Mouse (Mus musculus) layer of hippocampus, postnatal 36 days (tissue): Measurements from ENCODE around the gene Slc38a5. TPM values are rescaled to one million over a fixed set of nuclear protein-coding genes. Genes with fewer than 3 reads are reported as not detected.

Experiments used
- DNase-seq, 2 experiments: peaks; one replicate each; pipeline ENCODE4 v3.0.0; 2022
- total RNA-seq, 2 experiments: library from RNA; stranded (reverse); gene quantifications; 2 replicates each; pipeline ENCODE4 v1.2.3; 2021

Slc38a5 gene
- 1 to 10 TPM; 7.7 to 9.6 TPM for total RNA-seq

DNA sequence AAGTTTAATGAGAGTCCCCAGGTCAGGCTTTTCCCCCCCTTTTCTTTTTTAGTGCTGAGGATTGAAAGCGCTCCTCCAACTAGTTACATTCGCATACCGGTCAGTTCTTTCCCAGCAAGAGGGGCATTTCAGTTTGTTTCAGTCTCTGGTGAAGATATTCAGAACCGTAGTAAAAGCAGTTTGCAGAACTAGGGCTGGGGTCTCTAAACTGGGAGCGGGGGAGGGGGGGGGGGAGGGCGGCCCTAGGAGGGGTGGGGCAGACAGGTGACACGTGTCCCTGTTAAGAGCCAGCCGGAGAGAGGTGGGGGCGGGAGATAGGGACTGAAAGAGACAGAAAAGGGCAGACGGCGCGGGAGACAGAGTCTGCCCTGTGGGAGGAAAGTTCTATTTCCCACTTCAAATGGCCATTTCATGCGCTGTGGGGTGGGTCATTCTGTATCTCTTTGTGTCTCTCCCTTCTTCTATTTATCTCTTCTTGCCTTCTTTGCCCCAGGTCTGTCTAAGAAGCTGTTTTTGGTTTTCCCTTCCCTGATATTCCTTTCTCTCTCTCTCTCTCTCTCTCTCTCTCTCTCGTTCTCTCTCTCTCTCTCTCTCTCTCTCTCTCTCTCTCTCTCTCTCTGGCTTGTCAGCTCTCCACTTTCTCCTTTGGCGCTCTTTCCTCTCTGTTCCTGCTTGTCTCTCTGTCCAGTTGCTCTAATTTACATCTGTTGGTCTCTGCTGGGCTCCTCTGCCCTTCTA, at the start of gene Slc38a5:
Slc38a5 (plus strand) TSS at position 51 of the 738 bp plus-strand sequence.
- no peak for DNase-seq

DNA sequence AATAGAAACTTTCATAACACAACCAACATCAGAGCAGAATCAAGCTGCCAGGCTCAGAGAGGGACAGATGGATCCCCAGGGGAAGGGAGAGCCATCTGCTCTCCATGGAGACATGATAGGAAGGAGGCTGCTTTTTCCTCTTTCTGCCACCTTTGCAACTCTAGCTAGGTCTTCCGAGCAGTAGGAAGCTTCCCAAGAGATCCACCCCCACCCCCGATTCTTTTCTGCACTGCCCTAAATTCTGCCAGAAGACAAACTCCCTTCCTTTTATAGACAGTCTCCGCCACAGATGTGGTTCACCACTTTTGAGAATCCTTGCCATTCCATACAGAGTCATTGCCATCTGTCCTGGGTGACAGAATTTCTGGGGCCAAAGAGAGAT, 48.6 kb upstream of the Slc38a5 start:
- peak; percentile 41 to 56 for DNase-seq

DNA sequence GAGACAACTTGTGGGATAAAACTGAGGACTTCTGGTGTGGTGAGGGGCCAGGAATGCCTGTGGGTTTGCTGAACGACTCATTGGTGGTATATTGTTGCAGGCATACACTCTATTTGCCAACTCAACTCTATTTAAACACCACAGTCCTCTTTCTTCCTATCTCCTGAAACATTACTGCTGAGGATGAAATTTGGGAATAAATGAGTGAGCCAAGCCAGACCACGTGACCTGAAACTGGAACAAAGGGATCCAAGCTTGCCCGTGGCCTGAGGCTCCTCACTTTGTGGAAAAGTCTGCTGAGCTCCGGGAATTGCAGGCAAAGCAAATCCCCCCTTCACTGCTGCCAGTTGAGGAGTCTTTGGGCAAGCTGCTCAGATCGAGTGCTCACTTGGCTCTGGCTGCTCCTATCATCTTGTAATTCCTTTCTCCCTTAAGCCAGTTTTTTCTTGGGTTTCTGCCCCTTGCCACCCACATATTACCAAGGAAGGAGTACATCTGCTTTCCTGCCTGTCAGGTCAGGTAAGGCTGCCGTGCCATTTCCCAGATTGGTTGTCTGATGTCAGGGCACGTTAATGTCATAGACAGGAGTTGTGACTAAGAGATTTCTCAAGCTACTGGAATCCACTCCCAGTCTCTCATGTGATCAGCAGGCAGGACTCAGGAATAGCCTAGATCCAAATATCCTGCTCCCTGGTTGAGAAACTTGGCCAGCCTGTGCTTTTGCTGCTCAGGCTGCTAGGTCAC, 48.1 kb upstream of the Slc38a5 start:
- peak in 1 of 2 experiments; percentile 15 for DNase-seq

GRCm38 (mm10) chrX:8223473-8223872, 47.5 kb upstream of the Slc38a5 start:
- no peak for DNase-seq

DNA sequence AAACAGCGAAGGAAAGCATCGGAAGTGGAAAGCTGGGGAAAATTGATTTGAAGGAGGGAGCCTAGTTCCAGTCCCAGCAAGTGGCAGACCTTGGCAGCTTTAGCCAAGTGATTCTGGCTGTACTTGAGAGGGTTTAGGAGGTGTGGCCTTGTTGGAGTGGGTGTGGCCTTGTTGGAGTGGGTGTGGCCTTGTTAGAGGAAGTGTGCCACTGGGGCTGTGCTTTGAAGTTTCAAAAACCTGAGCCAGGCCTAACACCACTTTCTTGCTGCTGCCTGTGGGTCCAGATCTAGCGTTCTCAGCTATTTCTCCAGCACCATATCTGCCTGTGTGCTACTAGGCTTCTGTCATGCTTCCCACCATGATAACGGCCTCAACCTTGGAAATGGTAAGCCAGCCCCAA, 40.7 kb upstream of the Slc38a5 start:
- no peak for DNase-seq

- DNase-seq: no peak
Measured at GRCm38 (mm10) chrX:8233602-8234001, 37.3 kb upstream of the Slc38a5 start.

GRCm38 (mm10) chrX:8236704-8237103, 34.2 kb upstream of the Slc38a5 start:
- no peak for DNase-seq

- no peak for DNase-seq
Measured at GRCm38 (mm10) chrX:8238804-8239395, 32.0 kb upstream of the Slc38a5 start.

GRCm38 (mm10) chrX:8247680-8248079, 23.3 kb upstream of the Slc38a5 start:
- no peak for DNase-seq

GRCm38 (mm10) chrX:8248542-8249120, 22.3 kb upstream of the Slc38a5 start:
- DNase-seq: no peak

DNA sequence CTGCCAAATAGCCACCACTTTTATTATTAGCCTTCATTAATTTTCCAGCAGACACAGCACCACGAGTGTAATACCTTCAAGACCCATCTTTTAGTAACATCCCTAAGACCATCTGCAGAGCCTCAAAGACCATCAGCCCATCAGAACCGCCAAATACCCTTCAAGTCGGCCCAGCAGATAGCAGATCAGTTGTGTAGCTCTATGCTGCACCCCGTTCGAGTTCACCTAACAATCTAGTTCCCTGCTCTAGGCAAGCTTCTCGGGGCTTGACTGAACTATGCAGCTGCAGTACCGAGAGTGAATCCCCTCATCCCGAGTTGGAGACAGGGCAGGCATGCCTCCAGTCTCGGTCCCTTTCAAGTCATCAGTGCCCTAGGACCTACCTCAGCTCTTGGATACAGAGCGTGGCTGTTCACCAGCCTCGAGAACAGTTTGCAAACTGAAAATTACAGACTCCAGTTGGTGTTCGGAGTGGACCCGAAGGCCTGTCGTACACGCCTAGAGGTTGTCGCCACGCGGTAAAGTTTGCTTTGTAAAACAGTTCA, 19.1 kb upstream of the Slc38a5 start:
- DNase-seq: no peak

DNA sequence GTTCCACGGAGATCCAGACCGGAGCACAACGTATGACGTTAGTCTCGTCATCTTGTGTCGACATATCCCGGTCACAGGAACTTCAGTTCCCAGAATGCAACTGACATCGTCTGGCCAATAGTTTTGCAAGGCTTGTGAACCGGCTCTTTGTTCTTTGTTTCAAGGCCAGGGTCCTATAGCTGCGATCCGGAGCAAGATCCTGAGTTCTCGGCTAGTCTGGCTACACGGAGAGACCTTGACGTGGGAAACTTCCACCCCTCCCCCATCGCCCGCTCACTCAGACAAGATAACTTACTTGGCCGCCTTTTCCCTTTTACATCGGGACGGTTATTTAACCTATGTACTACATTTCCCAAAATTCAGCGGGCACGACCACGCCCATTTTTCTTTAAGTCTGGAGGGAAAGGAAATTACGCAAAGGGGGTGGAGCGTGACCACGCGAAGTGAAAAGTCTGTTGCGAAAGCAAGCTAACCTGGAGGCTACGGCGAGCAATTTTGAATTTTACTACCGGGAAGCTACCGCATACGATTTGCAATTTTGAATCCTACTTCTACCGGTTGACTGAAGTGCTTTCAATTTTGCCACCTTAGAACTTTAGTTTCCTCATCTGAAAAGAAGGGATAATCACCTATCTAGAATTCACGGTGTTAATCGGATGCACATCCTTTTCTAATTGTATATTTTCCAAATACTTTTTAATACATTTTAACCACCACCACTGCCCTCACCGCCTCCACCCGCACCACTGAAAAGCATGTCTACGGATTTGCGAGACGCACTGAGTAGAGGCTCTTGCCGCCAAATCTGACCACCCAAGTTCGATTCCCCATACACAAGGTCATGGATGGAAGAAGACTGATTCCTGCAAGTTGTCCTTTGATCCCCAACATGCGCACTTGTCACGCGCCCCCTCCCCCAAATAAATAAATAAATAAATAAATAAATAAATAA, 18.3 kb upstream of the Slc38a5 start, which contains the start of gene Ftsj1:
Ftsj1 (minus strand) TSS at position 73 of the 952 bp plus-strand sequence.
- DNase-seq: peak; percentile 78 to 80

GRCm38 (mm10) chrX:8253711-8254110, 17.2 kb upstream of the Slc38a5 start:
- DNase-seq: no peak

- no peak for DNase-seq
Measured at GRCm38 (mm10) chrX:8255807-8256206, 15.1 kb upstream of the Slc38a5 start.

- DNase-seq: no peak
Measured at GRCm38 (mm10) chrX:8259478-8259877, 11.5 kb upstream of the Slc38a5 start.

GRCm38 (mm10) chrX:8263156-8263804, 7.7 kb upstream of the Slc38a5 start:
- DNase-seq: no peak

- DNase-seq: no peak
Measured at GRCm38 (mm10) chrX:8264222-8264621, 6.7 kb upstream of the Slc38a5 start.

DNA sequence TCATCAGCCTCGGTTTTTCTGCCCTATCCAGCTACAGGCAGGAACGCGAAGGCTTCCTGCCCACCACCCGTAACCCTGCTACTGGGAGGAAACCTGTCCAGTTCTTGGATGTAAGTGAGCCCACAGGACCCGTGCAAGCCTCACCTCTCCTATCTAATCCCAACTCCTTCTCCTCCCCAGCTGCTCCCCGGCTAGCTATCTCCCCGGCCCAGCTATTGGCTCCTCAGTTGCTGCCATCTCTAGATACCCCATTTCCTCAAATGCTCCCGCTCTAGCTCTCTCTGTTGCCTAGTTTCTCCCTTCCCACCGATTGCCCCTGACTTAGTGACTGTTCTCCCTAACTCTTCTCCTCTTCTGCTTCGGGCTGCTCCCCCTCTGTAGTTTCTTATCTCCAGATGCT, 1.1 kb downstream of the Slc38a5 start:
- no peak for DNase-seq

DNA sequence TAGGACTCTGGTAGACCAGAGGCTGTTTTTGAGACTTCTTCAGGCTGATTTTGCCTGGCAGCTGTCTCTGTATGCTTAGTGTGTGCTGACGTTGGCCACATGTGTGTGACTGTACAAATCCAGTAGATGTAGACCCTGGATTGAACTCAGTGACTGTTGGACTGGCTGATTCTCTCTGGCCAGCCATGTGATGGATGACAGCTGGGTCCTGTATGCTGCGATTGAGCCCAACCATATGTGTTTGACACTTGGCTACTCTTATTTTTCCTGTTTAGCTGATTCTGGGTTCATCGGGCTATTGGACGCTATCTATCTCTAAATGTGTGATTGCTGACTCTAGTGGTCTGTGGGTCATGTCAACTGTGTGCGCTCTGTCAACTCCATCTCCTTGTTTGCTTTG, 3.1 kb downstream of the Slc38a5 start:
- DNase-seq: no peak

DNA sequence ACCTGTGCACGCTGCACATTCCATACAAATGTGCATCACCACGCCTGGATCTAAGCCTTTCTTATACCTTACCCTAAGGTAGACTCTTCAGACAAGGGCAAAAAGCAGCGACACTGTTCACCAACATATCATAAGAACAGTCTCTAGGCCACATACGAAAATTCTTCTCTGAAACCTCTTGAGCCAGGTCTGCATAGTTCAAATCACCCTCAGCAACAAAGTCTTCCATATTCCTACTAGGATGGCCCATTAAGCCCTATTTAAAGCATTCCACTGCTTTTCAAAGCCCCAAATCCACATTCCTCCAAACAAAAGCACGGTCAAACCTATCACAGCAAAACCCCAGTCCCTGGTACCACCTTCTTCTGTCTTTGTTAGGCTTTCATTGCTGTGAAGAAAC, 17.7 kb downstream of the Slc38a5 start:
- no peak for DNase-seq

DNA sequence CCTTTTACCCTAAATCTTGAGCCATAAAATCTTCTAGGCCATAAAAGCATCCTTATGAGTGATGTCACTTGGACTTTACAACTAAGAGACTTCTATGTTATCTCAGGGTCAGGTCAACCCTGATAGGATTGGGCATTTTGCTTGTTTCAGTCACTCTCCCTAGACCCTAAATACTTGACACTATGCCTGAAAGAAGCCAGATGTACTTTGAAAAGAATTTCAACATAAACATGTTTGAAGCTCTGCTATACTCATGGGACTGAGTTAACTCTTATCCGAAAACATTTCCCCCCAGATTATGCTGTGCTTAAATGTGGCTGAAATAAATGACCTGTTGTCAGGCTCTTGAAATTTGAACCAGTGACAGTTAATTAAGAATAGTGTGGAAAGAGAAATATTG, 38.4 kb downstream of the Slc38a5 start:
- DNase-seq: no peak
